Mouse (Mus musculus) Patski (cell line): Measurements from ENCODE around the gene Rfc5. TPM values are rescaled to one million over a fixed set of nuclear protein-coding genes. Genes with fewer than 3 reads are reported as not detected.

ENCODE experiments used
- ATAC-seq: fragments of 100-300 bp; one replicate; pipeline ENCODE4 v1.8.0; 2021
- CTCF ChIA-PET: fragments of 350-600 bp; sonication (Branson Sonifier 250); formaldehyde crosslinking; loops from one replicate; lab custom pipeline; 2022; ENCODE audit warnings: inconsistent platforms; lab: Charles Lee
- POLR2A ChIA-PET: fragments of 350-600 bp; sonication (Branson Sonifier 250); formaldehyde crosslinking; loops from one replicate; lab custom pipeline; 2022; ENCODE audit warnings: antibody characterized with exemption, inconsistent platforms; lab: Charles Lee
- DNase-seq: peaks from one replicate; pipeline ENCODE4 v3.0.0-alpha.2; 2011; ENCODE audit warnings: low read depth, low spot score
- H3K27me3 ChIP-seq: fragments of 371-371 bp; one replicate; pipeline ENCODE4 v1.5.1; 2021
- CTCF ChIP-seq: fragments of 100-300 bp; IDR thresholded peaks from one replicate; pipeline ENCODE4 v1.5.1; 2021
- in situ Hi-C: fragments of 300-500 bp; cut with MboI; formaldehyde crosslinking; loops from 3 replicates; pipeline ENCODE4 v1.11.1; 2018; ENCODE audit warnings: low pct_unique_long_range_greater_than_20kb, mixed read lengths
- polyA plus RNA-seq: library from polyadenylated mRNA; unstranded; gene quantifications from one replicate; pipeline ENCODE4 v1.2.3, GENCODE M21; 2021

Rfc5 gene
- polyA plus RNA-seq, 1 experiment from 2014 or later = 45.0 TPM

GRCm38 (mm10) chr5:117360631-117361541 is 28.0 kb downstream of the Rfc5 start:
- ChIA-PET CTCF (interaction anchor here (4.1 kb wide), 1 partner anchor 54 kb away, joined by 42 read pairs; no protein-coding TSS in a partner anchor), POLR2A (interaction anchor here (0.9 kb wide), 1 partner anchor 74 kb away, joined by 3 read pairs; the partner anchor contains the start of gene Pebp1)
- TF ChIP-seq CTCF = no peak
- DNase-seq (peak; percentile 71), ATAC-seq (peak; percentile 29)
- in situ Hi-C loops = loop anchor here (5.0 to 25.0 kb wide), 3 partner anchors 204 to 1346 kb away; no protein-coding TSS in a partner anchor
- H3K27me3 ChIP-seq = no peaks in the 10 kb centered on the region

GRCm38 (mm10) chr5:117360228-117360515 is 28.7 kb downstream of the Rfc5 start:
- no peaks in the 10 kb centered on the region for H3K27me3 ChIP-seq
- in situ Hi-C loops = loop anchor here (5.0 to 25.0 kb wide), 3 partner anchors 203 to 1345 kb away; no protein-coding TSS in a partner anchor
- ChIA-PET POLR2A (no interaction called here), CTCF (interaction anchor here (1.3 to 4.1 kb wide), 3 partner anchors 22 to 54 kb away, joined by 3 to 42 read pairs (median 5); no protein-coding TSS in a partner anchor)
- DNase-seq (no peak), ATAC-seq (no peak)
- no peak for TF ChIP-seq CTCF

GRCm38 (mm10) chr5:117359497-117360227 is 29.2 kb downstream of the Rfc5 start:
- ATAC-seq = peak; percentile 10
- CTCF ChIA-PET = interaction anchor here (1.1 to 4.1 kb wide), 5 partner anchors 9 to 53 kb away, joined by 3 to 42 read pairs (median 5); no protein-coding TSS in a partner anchor

GRCm38 (mm10) chr5:117358725-117359124 is 30.1 kb downstream of the Rfc5 start:
- POLR2A ChIA-PET = interaction anchor here (0.7 to 1.5 kb wide), 7 partner anchors 12 to 46 kb away, joined by 3 to 6 read pairs (median 4); no protein-coding TSS in a partner anchor
- ATAC-seq (no peak), DNase-seq (no peak)
- CTCF ChIA-PET = interaction anchor here (0.7 to 4.1 kb wide), 7 partner anchors 10 to 135 kb away, joined by 3 to 42 read pairs (median 4); no protein-coding TSS in a partner anchor
- H3K27me3 ChIP-seq = no peaks in the 10 kb centered on the region
- in situ Hi-C loops = loop anchor here (25.0 kb wide), 1 partner anchor 1004 kb away; no protein-coding TSS in a partner anchor
- peak; percentile 97 for TF ChIP-seq CTCF

More at GRCm38 (mm10) chr5:117359497-117360227, 29.2 kb downstream of the Rfc5 start:
- peak; percentile 79 for DNase-seq
- TF ChIP-seq CTCF = no peak
- in situ Hi-C loops = loop anchor here (5.0 to 25.0 kb wide), 3 partner anchors 202 to 1345 kb away; no protein-coding TSS in a partner anchor
- POLR2A ChIA-PET = interaction anchor here (0.6 to 1.5 kb wide), 3 partner anchors 27 to 65 kb away, joined by 3 to 4 read pairs (median 4); no protein-coding TSS in a partner anchor
- H3K27me3 ChIP-seq = no peaks in the 10 kb centered on the region

- in situ Hi-C loops = loop anchor here (25.0 kb wide), 1 partner anchor 1004 kb away; no protein-coding TSS in a partner anchor
- TF ChIP-seq CTCF = no peak
- POLR2A ChIA-PET = interaction anchor here (0.6 to 1.5 kb wide), 8 partner anchors 13 to 199 kb away, joined by 3 to 6 read pairs (median 4); no protein-coding TSS in a partner anchor
- H3K27me3 ChIP-seq = no peaks in the 10 kb centered on the region
- CTCF ChIA-PET = interaction anchor here (0.7 to 4.1 kb wide), 8 partner anchors 11 to 136 kb away, joined by 3 to 42 read pairs (median 4); no protein-coding TSS in a partner anchor
- ATAC-seq (no peak), DNase-seq (no peak)
Observed at GRCm38 (mm10) chr5:117358248-117358630, 30.6 kb downstream of the Rfc5 start.

GRCm38 (mm10) chr5:117357478-117358247 is 31.2 kb downstream of the Rfc5 start:
- H3K27me3 ChIP-seq = no peaks in the 10 kb centered on the region
- no peak for TF ChIP-seq CTCF
- in situ Hi-C loops = loop anchor here (25.0 kb wide), 1 partner anchor 1005 kb away; no protein-coding TSS in a partner anchor
- ChIA-PET CTCF (interaction anchor here (0.7 to 4.1 kb wide), 7 partner anchors 12 to 136 kb away, joined by 3 to 42 read pairs (median 3); no protein-coding TSS in a partner anchor), POLR2A (interaction anchor here (0.5 to 1.5 kb wide), 10 partner anchors 13 to 200 kb away, joined by 3 to 6 read pairs (median 4); no protein-coding TSS in a partner anchor)
- ATAC-seq (peak; percentile 9), DNase-seq (no peak)

- ATAC-seq (peak; percentile 24), DNase-seq (no peak)
Observed at GRCm38 (mm10) chr5:117357129-117357477, 31.7 kb downstream of the Rfc5 start, which contains the start of gene Wsb2. Gene Wsb2, plus strand, starts transcription at chr5:117357304.

GRCm38 (mm10) chr5:117356365-117357128 is 32.3 kb downstream of the Rfc5 start:
- ATAC-seq (no peak), DNase-seq (no peak)
- POLR2A ChIA-PET = interaction anchor here (1.1 kb wide), 1 partner anchor 36 kb away, joined by 6 read pairs; no protein-coding TSS in a partner anchor
- in situ Hi-C loops = loop anchor here (25.0 kb wide), 1 partner anchor 1006 kb away; no protein-coding TSS in a partner anchor
- CTCF ChIA-PET = interaction anchor here (4.1 kb wide), 1 partner anchor 50 kb away, joined by 42 read pairs; no protein-coding TSS in a partner anchor
- H3K27me3 ChIP-seq = no peaks in the 10 kb centered on the region
- TF ChIP-seq CTCF = no peak

More at GRCm38 (mm10) chr5:117357129-117357477, 31.7 kb downstream of the Rfc5 start, which contains the start of gene Wsb2:
- in situ Hi-C loops = loop anchor here (25.0 kb wide), 1 partner anchor 1005 kb away; no protein-coding TSS in a partner anchor
- ChIA-PET POLR2A (interaction anchor here (0.5 to 1.5 kb wide), 4 partner anchors 23 to 199 kb away, joined by 3 to 6 read pairs (median 5); no protein-coding TSS in a partner anchor), CTCF (interaction anchor here (1.3 to 4.1 kb wide), 5 partner anchors 12 to 51 kb away, joined by 3 to 42 read pairs (median 4); no protein-coding TSS in a partner anchor)
- H3K27me3 ChIP-seq = no peaks in the 10 kb centered on the region
- TF ChIP-seq CTCF = no peak
